Mouse (Mus musculus) inflammation-experienced regulatory T-cells, adult 6 months (primary cell): ENCODE data around the gene Bsph2. TPM values are rescaled to one million over a fixed set of nuclear protein-coding genes. Genes with fewer than 3 reads are reported as not detected.

Experiments
- ATAC-seq: one replicate; pipeline ENCODE4 v1.8.0; 2017
- polyA plus RNA-seq, 3 experiments: library from polyadenylated mRNA; unstranded; fragments of 100-300 nt; shearing (Covaris generic); gene quantifications; one replicate each; pipeline ENCODE4 v1.2.1; 2017

The Bsph2 gene
- polyA plus RNA-seq: not detected

- ATAC-seq: no peak
Measured at GRCm38 (mm10) chr7:13570967-13571366, at the start of gene Bsph2. TSS of gene Bsph2 (minus strand) at chr7:13571067.

GRCm38 (mm10) chr7:13511539-13511938 is 59.3 kb downstream of the Bsph2 start:
- no peak for ATAC-seq

Other genes starting within 250 kb of the Bsph2 start
- 1 to 10 TPM in 1 of 3 experiments, under 1 TPM in 2; 0.39 to 1.0 (median 0.41) TPM for gene Pla2g4c, start 246.4 kb downstream of the Bsph2 start, polyA plus RNA-seq
- not detected for gene Cabp5, start 172.9 kb downstream of the Bsph2 start, polyA plus RNA-seq
- gene Bsph1, start 120.2 kb downstream of the Bsph2 start, polyA plus RNA-seq: not detected
- not detected for gene Sult2a5, start 52.9 kb upstream of the Bsph2 start, polyA plus RNA-seq
- not detected for gene Sult2a2, start 162.4 kb upstream of the Bsph2 start, polyA plus RNA-seq